Mouse (Mus musculus) hindbrain, embryonic 13.5 days (tissue): ENCODE data around the gene Hcn1. TPM values are rescaled to one million over a fixed set of nuclear protein-coding genes. Genes with fewer than 3 reads are reported as not detected.

Source experiments
- ATAC-seq: fragments of 200-750 bp; cut with Nextera tagmentation; 2 replicates; pipeline ENCODE4 v1.8.0; 2017; ENCODE audit warnings: moderate TSS enrichment; ENCODE audit not compliant: low FRiP score
- H3K27ac ChIP-seq: fragments of 300-500 bp; sonication (generic); 2 replicates; pipeline ENCODE4 v1.5.1; 2015; ENCODE audit warnings: inconsistent platforms, mild to moderate bottlenecking, moderate library complexity
- H3K27me3 ChIP-seq: fragments of 300-500 bp; sonication (generic); 2 replicates; pipeline ENCODE4 v1.6.1; 2015; ENCODE audit warnings: mild to moderate bottlenecking, inconsistent platforms
- H3K36me3 ChIP-seq: fragments of 300-500 bp; sonication (generic); 2 replicates; pipeline ENCODE4 v1.6.1; 2015; ENCODE audit warnings: mild to moderate bottlenecking, inconsistent platforms
- H3K4me1 ChIP-seq: fragments of 300-500 bp; sonication (generic); replicated peaks from 2 replicates; pipeline ENCODE4 v1.6.1; 2015; ENCODE audit warnings: inconsistent platforms
- H3K4me2 ChIP-seq: fragments of 300-500 bp; sonication (generic); 2 replicates; pipeline ENCODE4 v1.6.1; 2015; ENCODE audit warnings: inconsistent platforms, mild to moderate bottlenecking, moderate library complexity
- H3K4me3 ChIP-seq: fragments of 300-500 bp; sonication (generic); 2 replicates; pipeline ENCODE4 v1.5.1; 2015; ENCODE audit warnings: mild to moderate bottlenecking, inconsistent platforms
- H3K9ac ChIP-seq: fragments of 300-500 bp; sonication (generic); 2 replicates; pipeline ENCODE4 v1.6.1; 2015; ENCODE audit warnings: mild to moderate bottlenecking, inconsistent platforms
- H3K9me3 ChIP-seq: fragments of 300-500 bp; sonication (generic); 2 replicates; pipeline ENCODE4 v1.6.1; 2016; ENCODE audit warnings: inconsistent platforms
- WGBS: fragments of 180-500 bp; shearing (Covaris S2); methylation state at CpG from one replicate; pipeline ENCODE4 v1.1.7; 2015; 5-methylcytosine and 5-hydroxymethylcytosine counted together
- polyA plus RNA-seq: library from polyadenylated mRNA; unstranded; fragments of >200 nt; fragmentation: Nextera tagmentation; extraction: Ambion mirVana; gene quantifications from 2 replicates; pipeline ENCODE4 v1.2.1, GENCODE M21; 2015

The Hcn1 gene
- polyA plus RNA-seq, 1 experiment from 2014 or later: 0.71 TPM

- Histone ChIP-seq H3K4me3 (no peak overlapping the region), H3K4me2 (no peak overlapping the region), H3K36me3 (no peaks in the 10 kb centered on the region), H3K4me1 (no peaks in the 10 kb centered on the region), H3K9ac (no peak overlapping the region), H3K27ac (no peak overlapping the region), H3K9me3 (no peaks in the 10 kb centered on the region), H3K27me3 (no peaks in the 10 kb centered on the region)
- ATAC-seq: no peak
- 23% methylated on average over 1 of the region's 1 CpGs for WGBS
Measured at GRCm38 (mm10) chr13:117836658-117837057, 234.5 kb downstream of the Hcn1 start.

- 94% methylated on average over 7 of the region's 7 CpGs for WGBS
- Histone ChIP-seq H3K9me3 (no peaks in the 10 kb centered on the region), H3K27ac (no peak overlapping the region), H3K4me3 (no peak overlapping the region), H3K36me3 (no peaks in the 10 kb centered on the region), H3K4me1 (no peaks in the 10 kb centered on the region), H3K4me2 (no peak overlapping the region), H3K9ac (no peak overlapping the region), H3K27me3 (no peaks in the 10 kb centered on the region)
- no peak for ATAC-seq
Measured at GRCm38 (mm10) chr13:117838264-117838663, 236.1 kb downstream of the Hcn1 start.

- H3K9me3 ChIP-seq: no peaks in the 10 kb centered on the region
- no peak overlapping the region for H3K4me3 ChIP-seq
- no peak overlapping the region for H3K9ac ChIP-seq
- no peaks in the 10 kb centered on the region for H3K27me3 ChIP-seq
- ATAC-seq: no peak
- no peak overlapping the region for H3K4me2 ChIP-seq
- H3K4me1 ChIP-seq: no peaks in the 10 kb centered on the region
- no peak overlapping the region for H3K27ac ChIP-seq
- H3K36me3 ChIP-seq: no peaks in the 10 kb centered on the region
Measured at GRCm38 (mm10) chr13:117842366-117842765, 240.2 kb downstream of the Hcn1 start.

GRCm38 (mm10) chr13:117847290-117847689 is 245.2 kb downstream of the Hcn1 start:
- H3K4me2 ChIP-seq: no peak overlapping the region
- no peak overlapping the region for H3K9ac ChIP-seq
- H3K27ac ChIP-seq: no peak overlapping the region
- no peaks in the 10 kb centered on the region for H3K36me3 ChIP-seq
- H3K4me3 ChIP-seq: no peak overlapping the region
- no peaks in the 10 kb centered on the region for H3K27me3 ChIP-seq
- no peaks in the 10 kb centered on the region for H3K9me3 ChIP-seq
- no peak for ATAC-seq
- 93% methylated on average over 2 of the region's 2 CpGs for WGBS
- H3K4me1 ChIP-seq: no peaks in the 10 kb centered on the region

- H3K4me1 ChIP-seq: no peaks in the 10 kb centered on the region
- H3K4me3 ChIP-seq: no peak overlapping the region
- no peaks in the 10 kb centered on the region for H3K9me3 ChIP-seq
- 92% methylated on average over 4 of the region's 4 CpGs for WGBS
- no peaks in the 10 kb centered on the region for H3K27me3 ChIP-seq
- H3K9ac ChIP-seq: no peak overlapping the region
- H3K27ac ChIP-seq: no peak overlapping the region
- no peaks in the 10 kb centered on the region for H3K36me3 ChIP-seq
- ATAC-seq: no peak
- H3K4me2 ChIP-seq: no peak overlapping the region
Measured at GRCm38 (mm10) chr13:117848757-117849156, 246.6 kb downstream of the Hcn1 start.

GRCm38 (mm10) chr13:117851954-117852710 is 250.0 kb downstream of the Hcn1 start:
- ATAC-seq: no peak
- WGBS: 82% methylated on average over 6 of the region's 6 CpGs

GRCm38 (mm10) chr13:117852711-117853051 is 250.6 kb downstream of the Hcn1 start:
- no peak overlapping the region for H3K9ac ChIP-seq
- H3K27me3 ChIP-seq: no peaks in the 10 kb centered on the region
- no peak overlapping the region for H3K27ac ChIP-seq
- 89% methylated on average over 2 of the region's 2 CpGs for whole genome bisulfite sequencing
- H3K4me1 ChIP-seq: no peaks in the 10 kb centered on the region
- ATAC-seq: no peak
- H3K4me2 ChIP-seq: no peak overlapping the region
- H3K36me3 ChIP-seq: no peaks in the 10 kb centered on the region
- no peaks in the 10 kb centered on the region for H3K9me3 ChIP-seq
- H3K4me3 ChIP-seq: no peak overlapping the region

More at GRCm38 (mm10) chr13:117851954-117852710, 250.0 kb downstream of the Hcn1 start:
- Histone ChIP-seq H3K36me3 (no peaks in the 10 kb centered on the region), H3K4me3 (no peak overlapping the region), H3K9ac (no peak overlapping the region), H3K9me3 (no peaks in the 10 kb centered on the region), H3K27ac (no peak overlapping the region), H3K27me3 (no peaks in the 10 kb centered on the region), H3K4me1 (no peaks in the 10 kb centered on the region), H3K4me2 (no peak overlapping the region)

- Histone ChIP-seq H3K4me1 (no peaks in the 10 kb centered on the region), H3K27ac (no peak overlapping the region), H3K27me3 (no peaks in the 10 kb centered on the region), H3K9ac (no peak overlapping the region), H3K36me3 (no peaks in the 10 kb centered on the region), H3K9me3 (no peaks in the 10 kb centered on the region), H3K4me3 (no peak overlapping the region), H3K4me2 (no peak overlapping the region)
- ATAC-seq: no peak
- WGBS: 86% methylated on average over 3 of the region's 3 CpGs
Measured at GRCm38 (mm10) chr13:117858416-117858815, 256.3 kb downstream of the Hcn1 start.

- Histone ChIP-seq H3K9me3 (no peaks in the 10 kb centered on the region), H3K9ac (no peak overlapping the region), H3K27ac (no peak overlapping the region), H3K36me3 (no peaks in the 10 kb centered on the region), H3K4me1 (no peaks in the 10 kb centered on the region), H3K4me2 (no peak overlapping the region), H3K27me3 (no peaks in the 10 kb centered on the region), H3K4me3 (no peak overlapping the region)
- no peak for ATAC-seq
- WGBS: 78% methylated on average over 8 of the region's 8 CpGs
Measured at GRCm38 (mm10) chr13:117877787-117878186, 275.7 kb downstream of the Hcn1 start.

- ATAC-seq: no peak
- H3K4me2 ChIP-seq: no peak overlapping the region
- no peak overlapping the region for H3K9ac ChIP-seq
- no peak overlapping the region for H3K4me3 ChIP-seq
- WGBS: 81% methylated on average over 4 of the region's 4 CpGs
- H3K27ac ChIP-seq: no peak overlapping the region
- no peaks in the 10 kb centered on the region for H3K36me3 ChIP-seq
- no peaks in the 10 kb centered on the region for H3K9me3 ChIP-seq
- H3K4me1 ChIP-seq: no peaks in the 10 kb centered on the region
- no peaks in the 10 kb centered on the region for H3K27me3 ChIP-seq
Measured at GRCm38 (mm10) chr13:117880471-117881225, 278.5 kb downstream of the Hcn1 start.

GRCm38 (mm10) chr13:117892076-117892475 is 290.0 kb downstream of the Hcn1 start:
- no peak overlapping the region for H3K4me2 ChIP-seq
- H3K27me3 ChIP-seq: no peaks in the 10 kb centered on the region
- no peak overlapping the region for H3K27ac ChIP-seq
- H3K4me3 ChIP-seq: no peak overlapping the region
- no peaks in the 10 kb centered on the region for H3K9me3 ChIP-seq
- no peak for ATAC-seq
- WGBS: 84% methylated on average over 5 of the region's 5 CpGs
- no peaks in the 10 kb centered on the region for H3K4me1 ChIP-seq
- H3K9ac ChIP-seq: no peak overlapping the region
- no peaks in the 10 kb centered on the region for H3K36me3 ChIP-seq

GRCm38 (mm10) chr13:117898052-117898451 is 295.9 kb downstream of the Hcn1 start:
- no peaks in the 10 kb centered on the region for H3K36me3 ChIP-seq
- H3K9ac ChIP-seq: no peak overlapping the region
- no peaks in the 10 kb centered on the region for H3K4me1 ChIP-seq
- 86% methylated on average over 2 of the region's 2 CpGs for WGBS
- H3K4me2 ChIP-seq: no peak overlapping the region
- no peak for ATAC-seq
- no peaks in the 10 kb centered on the region for H3K9me3 ChIP-seq
- H3K27ac ChIP-seq: no peak overlapping the region
- no peak overlapping the region for H3K4me3 ChIP-seq
- H3K27me3 ChIP-seq: no peaks in the 10 kb centered on the region

- ATAC-seq: no peak
- Histone ChIP-seq H3K27me3 (no peaks in the 10 kb centered on the region), H3K9me3 (no peaks in the 10 kb centered on the region), H3K27ac (no peak overlapping the region), H3K4me1 (no peaks in the 10 kb centered on the region), H3K36me3 (no peaks in the 10 kb centered on the region), H3K4me2 (no peak overlapping the region), H3K9ac (no peak overlapping the region), H3K4me3 (no peak overlapping the region)
- 94% methylated on average over 3 of the region's 3 CpGs for WGBS
Measured at GRCm38 (mm10) chr13:117907801-117908200, 305.7 kb downstream of the Hcn1 start.
